Mouse (Mus musculus) thymus, postnatal 10 days (tissue): ENCODE data around the gene Olfr59.

Experiments
- DNase-seq, 2 experiments: peaks; one replicate each; pipeline ENCODE4 v3.0.0; 2021; ENCODE audit warnings: low spot score in 2 of 2

The Olfr59 gene

DNA sequence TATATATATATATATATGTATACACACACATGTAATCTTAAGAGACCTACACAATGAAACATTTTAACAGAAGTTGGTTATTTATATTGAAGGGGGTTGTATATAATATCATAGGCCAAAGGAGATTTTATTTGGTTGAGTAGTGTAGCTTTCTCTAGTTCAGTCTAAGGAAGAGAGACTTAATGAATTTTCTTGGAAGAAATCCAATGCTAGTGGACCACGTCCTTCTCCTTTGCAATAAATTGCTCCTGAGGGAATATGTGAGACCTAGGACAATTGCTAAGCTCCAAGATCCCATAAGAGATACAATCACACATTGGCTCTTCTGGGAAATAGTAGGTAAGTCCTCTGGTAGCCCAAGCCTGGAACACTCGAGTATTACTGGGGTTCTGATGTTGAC is at the start of gene Olfr59:
TSS of gene Olfr59 (plus strand) at position 301 of the 400 bp plus-strand sequence.
- no peak for DNase-seq

DNA sequence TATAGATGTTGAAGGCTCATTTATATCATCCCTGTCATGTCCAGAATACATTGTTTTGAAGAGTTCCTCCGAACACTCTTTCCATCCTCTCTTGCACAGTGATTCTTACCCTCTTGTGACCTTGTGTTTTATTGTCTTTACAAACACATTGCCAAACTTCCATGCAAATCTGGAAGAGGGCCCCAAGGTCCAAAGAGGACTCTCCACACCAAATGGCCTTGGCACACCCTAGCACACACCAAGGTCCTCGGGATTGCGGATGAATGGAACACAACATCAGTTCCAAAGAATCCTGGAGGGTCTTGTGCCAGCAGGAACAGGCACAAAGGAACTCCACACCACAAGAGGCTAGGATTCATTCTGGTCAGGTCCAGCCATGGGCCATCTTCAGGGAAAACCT is 42.3 kb upstream of the Olfr59 start:
- DNase-seq: no peak

DNA sequence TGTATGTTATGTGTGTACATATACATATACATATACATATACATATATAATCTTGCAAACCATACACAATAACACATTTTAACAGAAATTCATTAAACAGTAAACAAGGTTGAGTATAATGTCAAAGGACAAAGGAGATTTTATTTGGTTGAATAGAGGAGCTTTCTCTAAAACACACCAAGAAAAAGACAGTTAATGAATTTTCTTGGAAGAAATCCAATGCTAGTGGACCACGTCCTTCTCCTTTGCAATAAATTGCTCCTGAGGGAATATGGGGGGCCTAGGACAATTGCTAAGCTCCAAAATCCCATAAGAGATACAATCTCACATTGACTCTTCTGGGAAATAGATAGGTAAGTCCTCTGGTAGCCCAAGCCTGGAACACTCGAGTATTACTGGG is 24.0 kb upstream of the Olfr59 start, which contains the start of gene Olfr406:
TSS of gene Olfr406 (plus strand) at position 301 of the 400 bp plus-strand sequence.
- no peak for DNase-seq

DNA sequence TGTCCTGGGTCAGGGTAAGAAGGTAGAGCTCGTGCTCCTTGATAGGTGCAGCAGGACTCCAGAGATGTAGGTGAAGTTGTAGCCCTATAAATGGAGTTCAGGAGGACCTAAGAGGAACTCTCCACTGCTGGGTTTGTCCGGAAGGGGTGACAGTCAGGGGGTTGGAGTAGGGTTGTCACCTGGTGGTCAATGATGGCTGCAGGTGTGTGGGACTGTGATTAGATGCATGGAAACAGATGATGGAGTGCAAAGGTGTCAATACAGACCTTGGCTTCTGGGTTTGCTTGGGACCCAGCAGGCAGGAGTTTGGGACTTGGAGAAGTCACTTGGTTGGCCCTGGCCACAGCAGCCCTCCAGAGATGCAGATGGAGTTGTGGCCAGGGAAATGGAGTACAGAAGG is 3.7 kb downstream of the Olfr59 start:
- DNase-seq: no peak

DNA sequence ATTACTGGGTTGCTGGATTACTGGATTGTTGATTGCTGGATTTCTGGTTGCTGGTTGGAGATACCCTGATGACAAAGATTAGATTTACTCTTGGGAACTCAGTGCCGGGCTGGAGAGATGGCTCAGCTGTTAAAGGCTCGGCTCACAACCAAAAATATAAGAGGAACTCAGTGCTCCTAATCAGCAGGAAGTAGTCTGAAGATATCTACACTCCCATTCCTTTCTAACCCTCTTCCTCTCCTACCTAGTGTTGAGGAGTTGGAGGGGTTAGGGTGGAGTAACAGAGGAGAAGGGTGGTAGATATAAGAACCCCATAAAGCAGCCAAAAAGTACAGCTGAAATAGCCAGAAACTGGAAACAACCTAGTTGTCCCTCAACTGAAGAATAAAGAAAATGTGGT is 42.5 kb downstream of the Olfr59 start:
- no peak for DNase-seq

DNA sequence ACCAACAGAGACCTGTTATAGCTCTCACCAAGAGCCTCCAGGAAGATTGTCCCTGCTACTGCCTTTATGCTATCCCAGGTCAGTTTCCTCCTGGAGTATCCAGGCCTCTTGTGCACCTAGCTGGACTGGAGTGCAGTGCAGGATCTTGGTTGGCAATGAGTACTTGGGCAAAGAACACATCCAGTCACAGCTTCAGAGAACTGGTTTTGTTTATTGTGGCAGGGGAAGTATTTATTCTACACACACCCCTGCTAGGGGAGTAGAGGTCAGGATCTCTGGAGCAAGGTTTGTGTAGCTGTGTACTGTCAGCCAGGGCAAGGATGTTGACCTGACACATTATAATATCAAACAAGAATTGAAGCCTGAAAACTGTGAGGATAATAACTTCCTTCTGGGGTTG is 45.2 kb downstream of the Olfr59 start:
- DNase-seq: no peak

DNA sequence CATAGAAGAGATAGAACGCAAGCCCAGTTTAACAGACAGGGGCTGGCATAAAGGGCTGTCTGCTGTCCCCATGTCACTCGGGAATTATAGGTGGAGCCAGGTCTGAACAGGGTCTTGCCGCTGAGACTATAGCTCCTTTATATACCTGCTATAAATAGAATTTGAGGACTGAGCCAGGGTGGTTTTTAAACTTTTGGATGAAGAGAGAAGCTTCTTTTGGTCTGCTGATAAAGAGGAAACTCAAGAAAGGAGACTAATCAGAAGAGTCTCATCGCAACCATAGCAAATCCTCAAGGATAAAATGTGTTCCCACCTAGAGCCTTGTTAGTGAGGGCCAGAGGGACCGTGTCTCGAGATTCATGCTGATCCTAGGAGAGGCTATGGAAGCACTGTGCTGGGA is 54.4 kb downstream of the Olfr59 start, which contains the start of gene Olfr410:
TSS of gene Olfr410 (minus strand) at position 101 of the 400 bp plus-strand sequence.
- DNase-seq: no peak
